Mouse (Mus musculus): Measurements from ENCODE around the gene Pcyt1b.

GRCm38 (mm10) chrX:93644022-93644421, 10.6 kb upstream of the Pcyt1b start:
- no peak for TF ChIP-seq CTCF (IDR thresholded peaks at IDR 0.05; ENCODE audit: low read depth)
- no peak for TF ChIP-seq EP300 (IDR thresholded peaks at IDR 0.05; ENCODE audit: low read depth)
